Mouse (Mus musculus): Measurements from ENCODE around the gene Osgep.
"Not testable (repeated sequence)": the region's sequence is repeated elsewhere in the genome, so short reads cannot be mapped to it uniquely, and the experiment has no call there.

Gene Osgep

GRCm38 (mm10) chr14:50931493-50932020 lies 6.9 kb upstream of the Osgep start:
- no peak for DNase-seq (ENCODE audit: low spot score)

DNA sequence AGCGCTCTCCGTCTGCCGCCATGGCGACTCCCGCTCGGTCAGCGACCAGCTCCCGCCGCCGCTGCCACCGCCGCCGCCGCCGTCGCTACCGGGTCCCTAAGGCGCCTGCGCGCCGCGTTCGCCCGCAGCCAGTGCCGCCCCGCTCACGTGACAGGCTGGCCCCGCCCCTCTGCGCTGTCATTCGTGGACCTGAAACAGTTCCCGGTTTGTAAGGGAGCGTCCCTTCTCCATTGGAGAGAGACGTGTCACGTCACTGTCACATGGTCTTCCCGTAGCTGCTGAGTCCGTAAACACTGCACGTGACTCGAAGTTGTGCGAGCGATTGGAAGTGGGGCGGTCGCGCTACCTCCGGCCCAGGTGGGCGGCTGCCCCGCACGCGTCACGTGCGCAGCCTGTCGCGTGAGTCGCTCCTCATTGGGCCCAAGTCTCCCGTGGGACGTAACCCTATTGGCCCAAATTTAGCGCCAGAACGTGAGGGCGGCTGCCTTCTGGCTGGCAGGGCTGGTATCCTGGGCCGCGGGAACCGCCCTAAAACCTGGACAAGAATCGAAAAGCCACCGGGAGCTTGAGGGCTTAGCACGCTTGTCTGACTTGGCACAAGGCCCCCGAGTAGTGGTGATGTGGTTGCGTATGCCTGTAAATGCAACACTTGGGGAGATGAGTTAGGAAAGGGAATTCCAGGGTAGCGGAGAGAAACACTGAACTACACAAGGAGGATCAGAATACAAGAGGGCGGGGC lies 6.2 kb upstream of the Osgep start, which contains the start of the genes Pip4p1 and Pnp:
Pip4p1 (minus strand) TSS at position 103 of the 739 bp plus-strand sequence.
Pnp (plus strand) TSS at position 329 of the 739 bp plus-strand sequence.
- peak; percentile 98 for DNase-seq (ENCODE audit: low spot score)

DNA sequence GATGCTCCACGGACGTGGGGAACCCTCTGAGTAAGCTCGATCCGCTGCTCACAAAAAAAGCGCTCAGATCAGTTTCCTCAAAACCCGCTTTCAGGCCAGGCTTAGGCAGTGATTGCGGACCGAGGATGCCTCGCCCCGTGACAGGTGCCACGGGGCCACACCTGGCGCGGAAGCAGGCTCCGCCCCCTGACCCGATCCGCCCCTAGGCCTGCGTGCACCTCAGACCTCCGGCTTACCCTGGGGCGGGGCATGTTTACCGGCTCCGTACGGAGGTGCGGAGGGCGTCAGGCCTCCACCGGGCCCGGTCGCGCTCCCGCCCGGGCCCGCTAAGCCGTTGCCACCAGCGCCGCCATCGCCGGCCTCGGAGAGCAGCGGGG lies 5.7 kb upstream of the Osgep start:
- DNase-seq (ENCODE audit: low spot score) = no peak

GRCm38 (mm10) chr14:50929951-50930350 lies 5.3 kb upstream of the Osgep start:
- DNase-seq (ENCODE audit: low spot score) = no peak

- DNase-seq (ENCODE audit: low spot score) = no peak
These were observed 2.7 kb upstream of the Osgep start for GRCm38 (mm10) chr14:50927366-50927765.

GRCm38 (mm10) chr14:50925111-50925920 lies 623 bp upstream of the Osgep start:
- no peak for DNase-seq (ENCODE audit: low spot score)

- not testable (repeated sequence) for DNase-seq (ENCODE audit: low spot score)
These were observed 1.3 kb downstream of the Osgep start for GRCm38 (mm10) chr14:50923437-50923836.

DNA sequence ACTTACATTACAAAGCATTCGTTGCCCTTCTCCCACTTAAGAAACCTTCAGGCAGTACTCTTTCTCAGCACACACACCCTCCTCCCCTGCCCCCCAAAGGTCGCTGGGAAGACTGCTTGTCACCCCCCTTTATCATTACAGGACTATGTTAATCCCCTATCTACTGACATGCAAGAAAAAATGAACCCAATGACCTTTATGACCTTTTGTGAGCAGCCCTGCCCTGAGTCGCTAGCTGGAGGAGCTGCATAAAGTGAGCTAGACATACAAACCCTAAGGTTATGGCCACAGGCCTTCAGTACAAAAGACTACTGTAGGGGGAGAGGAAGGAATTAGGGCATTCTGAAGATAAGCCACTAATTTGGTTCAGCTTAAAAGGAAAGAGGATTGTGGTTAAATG lies 13.3 kb downstream of the Osgep start:
- DNase-seq (ENCODE audit: low spot score) = no peak

DNA sequence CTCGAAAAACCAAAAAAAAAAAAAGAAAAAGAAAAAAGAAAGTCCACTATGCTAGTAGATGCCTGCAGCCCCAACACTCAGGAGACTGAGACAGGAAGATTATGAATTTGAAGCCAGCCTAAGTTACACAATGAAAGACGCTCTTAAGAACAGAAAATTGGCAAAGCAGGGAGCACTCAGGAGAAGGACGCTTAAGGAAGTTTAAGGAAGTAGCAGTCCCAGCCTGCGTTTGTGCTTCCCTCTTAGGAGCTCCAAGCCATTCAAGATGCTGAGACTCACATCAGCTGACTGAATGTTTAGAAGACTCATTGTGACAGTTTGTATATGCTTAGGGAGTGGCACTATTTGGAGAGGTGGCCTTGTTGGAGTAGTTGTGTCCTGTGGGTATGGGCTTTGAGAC lies 16.6 kb downstream of the Osgep start:
- no peak for DNase-seq (ENCODE audit: low spot score)

- not testable (repeated sequence) for DNase-seq (ENCODE audit: low spot score)
These were observed 19.4 kb downstream of the Osgep start for GRCm38 (mm10) chr14:50905327-50905726.

DNA sequence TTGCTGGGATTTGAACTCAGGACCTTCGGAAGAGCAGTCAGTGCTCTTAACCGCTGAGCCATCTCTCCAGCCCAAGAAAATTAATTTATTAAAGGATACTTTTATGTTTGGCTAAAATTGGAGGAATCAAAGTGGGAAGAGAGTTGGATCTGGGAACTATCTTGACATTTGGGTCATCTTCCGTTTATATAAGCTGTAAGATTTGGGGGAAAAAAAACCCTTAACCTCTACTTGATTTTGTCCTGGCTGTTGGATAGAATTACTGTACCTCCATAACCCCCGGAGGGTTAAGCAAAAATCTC lies 19.9 kb downstream of the Osgep start:
- no peak for DNase-seq (ENCODE audit: low spot score)

DNA sequence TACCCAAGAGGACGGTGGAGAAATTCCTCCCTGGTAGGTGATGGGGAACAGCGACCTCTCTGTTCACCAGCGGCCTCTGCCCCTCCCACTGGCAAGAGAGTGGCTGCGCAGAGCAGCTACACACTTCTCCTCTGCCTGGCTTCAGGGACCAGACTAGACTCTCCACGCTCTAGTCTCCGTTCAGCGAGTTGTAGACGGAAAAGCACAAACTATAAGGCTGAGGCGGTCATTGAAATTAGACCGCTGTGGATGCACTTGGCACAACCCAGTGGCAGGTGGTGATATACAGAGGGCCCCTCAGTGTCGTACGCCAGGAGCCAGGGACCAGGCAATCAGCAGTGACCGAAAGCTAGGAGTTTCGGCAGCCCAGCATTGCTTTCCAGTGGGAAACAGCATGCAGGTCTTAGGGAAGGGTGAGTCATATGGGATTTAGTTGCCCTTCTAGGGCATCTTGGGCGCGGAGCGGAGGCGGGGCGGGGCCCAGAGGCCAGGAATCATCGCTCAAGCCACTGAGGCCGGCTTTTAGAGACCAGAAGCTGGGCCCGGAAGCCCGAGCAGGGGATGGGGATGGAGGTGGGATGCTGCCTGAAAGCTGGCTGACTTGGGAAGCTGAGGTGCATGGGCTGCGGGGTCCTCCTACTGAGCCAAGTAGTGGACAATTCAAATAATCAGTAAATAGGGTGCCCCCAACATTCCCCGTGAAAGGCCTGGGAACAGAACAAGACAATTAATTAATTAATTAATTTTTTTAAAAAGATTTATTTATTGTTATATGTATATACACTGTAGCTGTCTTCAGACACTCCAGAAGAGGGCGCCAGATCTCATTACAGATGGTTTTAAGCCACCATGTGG lies 20.5 kb downstream of the Osgep start:
- no peak for DNase-seq (ENCODE audit: low spot score)

DNA sequence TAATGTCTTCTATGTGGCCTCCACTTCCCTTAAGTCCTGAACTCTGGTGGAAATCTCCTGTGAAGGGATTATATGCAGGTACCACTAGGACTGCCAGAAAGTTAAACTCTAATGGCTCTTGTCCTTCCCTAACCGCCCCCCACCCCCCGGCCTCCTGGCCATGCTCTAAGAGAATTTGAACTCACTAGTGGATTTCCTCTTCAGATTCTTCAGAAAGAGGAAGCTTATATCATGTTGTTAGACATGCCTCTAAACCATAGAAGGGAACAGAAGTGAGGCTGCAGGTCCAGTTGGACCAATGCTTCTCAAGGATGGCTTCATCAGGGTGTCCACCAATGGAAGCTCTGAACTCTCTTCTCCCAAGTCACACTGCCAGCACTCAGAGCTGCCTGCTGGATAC lies 26.7 kb downstream of the Osgep start:
- DNase-seq (ENCODE audit: low spot score) = not testable (repeated sequence)

GRCm38 (mm10) chr14:50897374-50897765 lies 27.3 kb downstream of the Osgep start, which contains the start of gene Klhl33:
Gene Klhl33 (minus strand): TSS chr14:50897507.
- peak; percentile 42 for DNase-seq (ENCODE audit: low spot score)

GRCm38 (mm10) chr14:50896747-50897373 lies 27.8 kb downstream of the Osgep start:
- peak; percentile 45 for DNase-seq (ENCODE audit: low spot score)

DNA sequence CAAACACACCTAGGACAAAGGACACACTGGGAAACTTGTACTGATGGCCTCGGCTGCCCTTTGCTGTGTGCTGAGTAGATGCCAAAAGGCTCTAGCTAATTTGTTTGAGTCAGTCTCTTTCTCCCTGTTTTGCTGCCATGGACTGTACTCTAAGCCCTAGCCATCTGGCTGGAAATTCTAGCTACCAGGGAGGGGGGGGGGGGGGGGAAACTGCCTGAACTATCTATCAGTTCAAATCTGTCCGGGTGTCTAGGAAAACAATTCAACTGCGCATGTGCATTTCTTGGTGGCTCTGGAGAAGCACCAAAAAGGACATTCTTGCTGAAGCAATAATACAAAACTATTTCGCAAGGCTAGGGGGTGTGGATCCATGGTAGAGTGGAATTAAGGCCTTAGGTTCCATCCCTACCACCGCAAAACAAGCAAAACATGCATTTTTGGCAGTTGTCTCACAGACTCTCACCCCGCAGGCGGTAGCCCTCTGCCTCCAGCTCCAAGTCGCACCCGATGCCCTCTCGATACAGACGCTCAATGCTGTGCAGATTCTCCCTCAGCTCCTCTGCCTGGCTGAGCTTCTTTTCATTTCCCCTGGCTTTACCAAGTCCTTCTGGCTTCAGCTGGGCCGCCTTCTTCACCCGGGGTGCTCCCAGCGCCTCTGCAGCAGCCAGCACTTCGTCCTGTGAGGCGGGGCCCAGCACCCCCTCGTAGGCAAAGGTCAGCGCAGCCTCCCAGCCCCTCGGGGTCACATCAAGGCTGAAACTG lies 28.5 kb downstream of the Osgep start:
- peak; percentile 63 for DNase-seq (ENCODE audit: low spot score)

DNA sequence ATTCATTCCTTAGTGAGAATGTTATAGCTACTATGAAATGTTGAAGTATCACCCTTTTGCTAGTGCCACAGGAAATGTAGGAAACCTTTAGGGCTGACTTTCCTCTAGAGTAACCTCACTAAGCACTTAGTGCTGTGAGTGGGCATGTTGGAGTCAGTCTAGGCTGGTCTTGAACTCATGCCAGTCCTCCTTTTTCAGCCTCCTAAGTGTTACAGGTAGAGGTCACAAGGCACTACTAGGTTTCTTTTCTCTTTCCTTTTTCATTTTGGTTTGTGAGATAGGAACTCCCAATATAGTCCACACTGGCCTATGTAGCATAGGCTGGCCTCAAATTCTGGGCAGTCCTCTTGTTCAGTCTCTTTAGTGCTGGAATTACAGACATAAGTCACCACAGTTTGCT lies 29.3 kb downstream of the Osgep start:
- no peak for DNase-seq (ENCODE audit: low spot score)

- DNase-seq (ENCODE audit: low spot score) = no peak
These were observed 31.9 kb downstream of the Osgep start for GRCm38 (mm10) chr14:50892541-50893459.

GRCm38 (mm10) chr14:50892091-50892490 lies 32.6 kb downstream of the Osgep start:
- DNase-seq (ENCODE audit: low spot score) = no peak

GRCm38 (mm10) chr14:50891621-50892020 lies 33.1 kb downstream of the Osgep start:
- DNase-seq (ENCODE audit: low spot score) = no peak

All from retina, embryonic 14.5 days (tissue).